Mouse (Mus musculus): ENCODE measurements around the gene Far1. TPM values are rescaled to one million over a fixed set of nuclear protein-coding genes. Genes with fewer than 3 reads are reported as not detected.

Far1 gene
- total RNA-seq, 2 experiments from 2014 or later: 114 to 115 TPM

DNA sequence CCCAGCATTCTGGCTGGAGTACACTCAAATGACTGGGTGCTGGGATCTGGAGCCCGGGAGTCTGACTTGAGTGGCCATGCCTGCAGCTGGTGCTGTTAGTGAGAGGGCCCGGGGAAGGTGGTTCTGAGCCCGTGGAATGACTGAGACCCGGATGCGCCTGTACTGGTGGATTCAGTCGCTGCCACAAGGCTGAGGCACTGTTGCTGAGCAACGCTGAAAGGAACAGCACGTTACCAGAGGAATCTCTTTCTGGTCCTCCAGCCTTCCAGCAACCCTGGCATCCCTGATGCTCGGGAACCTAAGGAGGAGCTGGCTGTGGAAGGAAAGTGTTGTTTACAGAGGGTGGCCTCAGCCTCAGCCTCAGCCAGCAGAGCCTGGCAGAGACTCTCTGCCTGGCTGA is 106.1 kb downstream of the Far1 start:
- peak; percentile 36 to 56 for DNase-seq (ENCODE audit: extremely low spot score in 1 of 2, low spot score in 2 of 2)
- intact Hi-C loops (cut with DNase I): no loop called here

Other genes starting within 250 kb of the Far1 start
- 10 to 100 TPM; 63.0 to 67.6 TPM for gene Btbd10, start 144.4 kb upstream of the Far1 start, total RNA-seq (2021)
- gene Pth, start 125.3 kb upstream of the Far1 start, total RNA-seq (2021): not detected